Mouse (Mus musculus): ENCODE data around the gene Wdr61.

- TF ChIP-seq GATA1 (IDR thresholded peaks at IDR 0.05; ENCODE audit: borderline replicate concordance, low read length): no peak
- no peak for TF ChIP-seq FLI1 (IDR thresholded peaks at IDR 0.05; ENCODE audit: low read length)
Observed at GRCm38 (mm10) chr9:54770140-54770780, 35.9 kb upstream of the Wdr61 start.
